Mouse (Mus musculus): ENCODE data around the gene Osbpl3.

Gene Osbpl3

DNA sequence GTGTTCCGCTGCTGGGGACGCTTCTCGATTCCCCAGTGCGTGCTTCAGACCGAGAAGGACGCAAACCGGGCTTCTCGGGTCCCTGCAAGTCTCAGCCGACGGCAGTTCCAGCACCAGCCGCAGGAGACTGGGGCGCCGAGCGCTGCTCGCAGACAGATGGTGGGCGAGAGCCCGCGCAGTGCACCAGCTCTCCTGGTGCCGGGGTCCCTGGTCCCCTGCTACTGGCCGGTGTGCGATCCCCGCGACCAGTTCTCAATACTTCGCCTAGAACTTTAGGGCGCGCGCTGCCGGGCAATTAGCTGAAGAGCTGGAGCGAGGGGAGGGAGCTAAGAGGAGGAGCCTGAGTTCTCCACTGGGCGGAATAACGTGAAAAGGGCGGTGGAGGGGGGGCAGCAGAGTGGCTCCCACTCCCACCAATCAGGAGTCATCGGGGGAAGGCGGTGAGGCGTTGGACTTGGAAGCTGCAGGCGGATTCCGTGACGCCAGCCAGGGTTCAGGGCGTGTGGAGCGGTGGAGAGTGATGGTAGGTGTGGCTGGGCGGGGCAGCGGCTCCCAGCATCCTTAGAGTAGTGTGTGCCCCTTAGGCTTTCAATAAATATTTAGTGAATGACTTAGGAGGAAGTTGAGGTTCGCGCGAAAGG, at the start of gene Osbpl3:
Osbpl3 (minus strand) TSS at position 373 of the 641 bp plus-strand sequence.
- DNase-seq (ENCODE audit: low spot score in 2 of 2): peak; percentile 83 to 85

- no peak for DNase-seq (ENCODE audit: low spot score in 2 of 2)
Measured at GRCm38 (mm10) chr6:50505531-50505930, 49.5 kb upstream of the Osbpl3 start.

DNA sequence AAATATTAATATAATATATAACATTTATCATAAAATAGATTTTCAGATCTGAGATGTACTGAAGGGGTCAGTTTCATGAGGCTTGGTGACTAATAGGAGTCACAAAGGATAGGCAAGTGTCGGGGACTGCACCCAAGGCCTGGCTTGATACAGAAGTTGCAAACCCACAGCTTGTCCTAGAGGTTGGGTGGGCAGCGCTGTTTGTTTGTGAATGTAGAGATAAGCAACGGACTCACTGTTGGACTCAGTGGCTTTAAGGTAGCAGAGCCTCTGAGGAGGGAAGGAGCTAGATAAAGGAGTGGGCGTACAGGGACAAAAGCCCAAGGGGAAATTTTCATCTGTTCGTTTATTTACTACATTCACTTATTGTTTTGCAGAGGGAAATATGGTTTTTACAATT, 48.7 kb upstream of the Osbpl3 start:
- DNase-seq (ENCODE audit: low spot score in 2 of 2): no peak

GRCm38 (mm10) chr6:50503779-50504178, 47.8 kb upstream of the Osbpl3 start:
- DNase-seq (ENCODE audit: low spot score in 2 of 2): no peak

- no peak for DNase-seq (ENCODE audit: low spot score in 2 of 2)
Measured at GRCm38 (mm10) chr6:50503031-50503430, 47.0 kb upstream of the Osbpl3 start.

DNA sequence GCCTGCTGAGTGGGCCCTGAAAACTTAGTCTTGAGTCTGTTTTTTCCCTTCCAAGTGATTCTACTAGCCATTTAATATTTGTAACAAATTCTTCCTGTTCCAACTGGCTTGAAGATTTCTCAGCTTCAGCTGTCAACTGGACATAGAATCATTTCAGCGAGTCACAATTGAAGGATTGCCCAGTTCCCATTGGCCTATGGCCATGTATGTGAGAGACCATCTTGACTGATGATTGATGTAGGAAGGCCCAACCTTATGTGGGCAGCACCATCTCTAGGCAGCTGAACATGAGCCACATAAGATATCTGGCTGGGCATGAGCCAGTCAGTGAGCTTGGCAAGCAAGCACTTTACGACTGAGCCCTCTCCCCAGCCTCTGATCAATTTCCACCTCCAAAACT, 42.3 kb upstream of the Osbpl3 start:
- DNase-seq (ENCODE audit: low spot score in 2 of 2): no peak

- DNase-seq (ENCODE audit: low spot score in 2 of 2): peak in 1 of 2 experiments; percentile 12
Measured at GRCm38 (mm10) chr6:50490519-50490918, 34.5 kb upstream of the Osbpl3 start.

GRCm38 (mm10) chr6:50489380-50489779, 33.4 kb upstream of the Osbpl3 start:
- no peak for DNase-seq (ENCODE audit: low spot score in 2 of 2)

- no peak for DNase-seq (ENCODE audit: low spot score in 2 of 2)
Measured at GRCm38 (mm10) chr6:50486035-50486902, 30.3 kb upstream of the Osbpl3 start.

DNA sequence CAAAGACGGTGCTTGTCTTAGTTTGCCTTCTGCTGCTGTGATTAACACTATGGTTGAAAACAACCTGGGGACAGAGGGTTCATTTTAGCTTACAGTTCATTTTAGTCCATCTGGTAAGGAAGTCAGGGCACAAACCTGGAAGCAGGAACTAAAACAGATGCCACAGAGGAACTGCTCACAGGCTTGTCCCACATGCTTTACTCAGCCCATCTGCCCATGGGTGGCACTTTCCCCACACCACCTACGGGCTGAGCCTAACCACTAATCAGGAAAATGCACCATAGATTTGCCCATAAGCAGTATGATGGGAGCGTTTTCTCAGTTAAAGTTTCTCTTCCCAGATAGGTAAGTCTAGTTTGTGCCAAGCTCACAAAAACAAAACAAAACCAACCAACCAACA, 27.4 kb upstream of the Osbpl3 start:
- DNase-seq (ENCODE audit: low spot score in 2 of 2): no peak

GRCm38 (mm10) chr6:50481460-50481859, 25.5 kb upstream of the Osbpl3 start:
- no peak for DNase-seq (ENCODE audit: low spot score in 2 of 2)

DNA sequence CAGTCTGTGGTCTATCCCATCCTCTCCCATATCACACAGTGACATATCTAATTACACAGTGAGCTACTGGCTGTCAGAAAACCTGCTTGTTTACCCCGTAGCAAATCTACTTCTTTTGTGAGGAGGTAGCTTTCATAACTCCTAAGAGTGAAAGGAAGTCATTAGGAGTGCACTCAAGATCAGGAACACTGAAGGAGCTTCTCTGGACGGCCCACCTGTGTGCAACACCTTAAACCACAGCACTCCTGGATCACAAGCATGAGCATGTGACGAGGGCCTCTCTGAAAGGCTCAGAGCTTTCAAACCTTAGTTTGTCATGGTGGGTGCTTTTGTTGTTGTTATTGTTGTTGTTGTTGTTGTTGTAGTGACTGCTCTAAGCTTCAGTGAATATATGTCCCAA, 10.4 kb upstream of the Osbpl3 start:
- DNase-seq (ENCODE audit: low spot score in 2 of 2): no peak

GRCm38 (mm10) chr6:50464690-50465485, 8.9 kb upstream of the Osbpl3 start:
- DNase-seq (ENCODE audit: low spot score in 2 of 2): no peak

GRCm38 (mm10) chr6:50462026-50462425, 6.0 kb upstream of the Osbpl3 start:
- no peak for DNase-seq (ENCODE audit: low spot score in 2 of 2)

DNA sequence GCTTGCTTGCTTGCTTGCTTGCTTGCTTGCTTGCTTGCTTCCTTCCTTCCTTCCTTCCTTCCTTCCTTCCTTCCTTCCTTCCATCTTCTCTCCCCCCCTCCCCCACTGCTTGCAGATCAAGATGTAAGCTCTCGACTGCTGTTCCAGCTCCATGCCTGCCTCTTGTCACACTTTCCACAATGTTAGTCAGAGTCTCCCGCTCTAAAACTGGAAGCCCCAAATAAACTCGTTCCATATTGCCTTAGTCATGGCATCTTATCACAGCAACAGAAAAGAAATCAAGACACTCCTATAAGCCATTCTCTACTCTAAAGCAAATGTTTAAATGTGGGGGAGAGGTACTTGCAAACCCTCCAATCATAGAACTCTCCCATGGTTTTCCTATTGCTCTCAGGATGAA, 5.6 kb upstream of the Osbpl3 start:
- no peak for DNase-seq (ENCODE audit: low spot score in 2 of 2)

GRCm38 (mm10) chr6:50460646-50461045, 4.6 kb upstream of the Osbpl3 start:
- DNase-seq (ENCODE audit: low spot score in 2 of 2): no peak

DNA sequence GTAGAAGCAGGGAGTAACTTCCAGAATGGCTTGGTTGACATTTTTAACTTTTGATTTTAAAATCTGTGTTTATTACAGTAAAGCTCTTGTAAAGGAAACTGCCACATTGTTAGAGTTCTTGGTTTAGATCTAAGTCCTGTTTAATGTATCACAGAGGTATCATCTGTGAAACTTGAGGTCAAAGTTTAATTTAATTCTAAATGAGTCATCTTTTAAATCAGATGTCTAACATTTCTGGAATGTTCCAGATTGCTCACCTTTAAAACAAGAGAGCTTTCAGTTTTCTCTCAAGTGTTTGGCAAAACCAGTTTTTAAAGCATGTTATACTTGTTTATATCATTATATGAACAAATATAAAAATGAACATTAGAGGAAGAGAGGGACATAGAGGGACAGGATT, 4.2 kb upstream of the Osbpl3 start:
- DNase-seq (ENCODE audit: low spot score in 2 of 2): no peak

GRCm38 (mm10) chr6:50459271-50459670, 3.3 kb upstream of the Osbpl3 start:
- no peak for DNase-seq (ENCODE audit: low spot score in 2 of 2)

DNA sequence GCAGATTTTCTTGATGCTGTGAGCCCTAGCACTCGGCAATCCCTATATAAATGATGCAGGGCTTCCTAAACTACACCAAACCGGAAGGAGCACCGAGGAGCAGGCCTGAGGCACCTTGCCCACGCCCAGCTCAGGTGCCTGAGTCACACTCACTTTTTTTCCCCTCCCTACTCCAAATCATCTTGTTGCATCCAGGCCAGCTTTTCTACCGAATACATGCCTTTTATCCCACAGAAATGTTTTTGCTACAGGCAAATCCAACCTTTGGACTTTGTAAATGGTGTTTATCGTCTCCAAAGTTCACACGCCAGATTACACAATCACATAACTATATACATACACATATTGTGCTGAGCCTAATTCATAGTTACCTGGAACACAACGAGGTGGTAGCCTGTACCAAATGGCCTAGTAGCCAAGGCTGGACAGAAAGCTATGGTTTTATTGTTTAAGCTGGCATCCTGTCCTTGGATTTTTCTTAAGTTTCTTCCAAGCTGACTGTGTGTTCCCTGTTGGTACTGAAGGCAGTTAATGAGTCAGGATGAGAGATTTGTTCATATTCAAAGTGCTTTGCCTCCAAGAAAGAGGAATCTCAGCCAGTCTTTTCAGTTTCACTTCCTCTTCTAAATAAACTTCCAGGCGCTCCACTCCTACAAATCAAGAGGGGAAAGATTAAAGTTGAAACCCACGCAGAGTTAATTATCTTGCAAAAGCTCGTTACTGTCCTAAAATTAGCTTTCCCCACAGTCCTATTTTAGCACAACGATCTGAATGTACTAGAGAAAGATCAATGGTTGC, 1.7 kb upstream of the Osbpl3 start:
- DNase-seq (ENCODE audit: low spot score in 2 of 2): no peak

DNA sequence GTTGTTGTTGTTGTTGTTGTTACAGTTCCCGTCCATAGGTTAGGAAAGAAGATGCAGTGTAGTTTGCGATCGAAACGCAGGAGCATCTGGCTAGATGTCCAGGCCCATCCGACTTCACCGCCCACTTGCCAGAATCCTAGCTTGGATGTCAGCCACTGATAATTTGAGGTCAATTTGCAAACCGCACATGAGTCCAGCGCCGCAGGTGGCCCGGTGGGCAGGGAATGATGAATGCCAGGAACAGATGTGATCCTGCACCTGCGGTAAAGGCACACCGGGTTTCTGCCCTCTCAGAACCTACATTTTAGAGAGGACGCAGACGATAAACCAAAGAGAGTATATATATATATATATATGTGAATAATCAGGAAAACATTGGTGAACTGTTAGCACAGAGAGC, 705 bp upstream of the Osbpl3 start:
- DNase-seq (ENCODE audit: low spot score in 2 of 2): no peak

GRCm38 (mm10) chr6:50455102-50455828, 736 bp downstream of the Osbpl3 start:
- peak; percentile 41 to 53 for DNase-seq (ENCODE audit: low spot score in 2 of 2)

Measured in right cerebral cortex, adult 2 months (tissue).